In the genomic region with DNA sequence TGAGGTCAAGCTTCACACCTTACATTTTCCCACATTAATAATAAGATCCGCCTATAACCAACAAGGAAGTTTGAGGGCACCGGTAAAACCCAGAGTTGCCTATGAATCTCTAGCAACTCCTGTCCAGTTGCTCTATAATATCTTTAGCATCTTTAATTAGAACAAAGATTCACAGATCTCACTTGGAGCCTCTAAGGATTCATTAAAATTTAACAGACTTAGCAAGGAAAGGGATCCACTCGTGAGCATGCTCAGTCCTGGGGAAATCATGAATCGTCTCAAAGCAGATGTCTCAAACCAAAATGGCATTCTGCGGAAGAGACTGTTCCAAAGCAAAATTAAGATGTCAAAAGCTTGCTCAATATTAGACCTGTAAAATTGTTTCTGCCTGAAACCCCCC, we compare ENCODE assay signal across 24 mouse cellular contexts. TPM values are rescaled to one million over a fixed set of nuclear protein-coding genes. Genes with fewer than 3 reads are reported as not detected.
A peak's percentile ranks its signal among the peaks of the same experiment; 100 is the strongest.
DNase-seq lines count a peak whose midpoint lies in the region; ATAC-seq lines count a peak whose summit lies in the region.
"Had no signal": no experiment of that assay in that cellular context is flagged by ENCODE, and none has a peak within 500 bp of the region (broad histone marks: within the 10 kb centered on the region; RNA-seq: fewer than 3 reads in every experiment).

No protein-coding gene starts in this region.

- H3K4me2 ChIP-seq in kidney, embryonic 16.5 days (replicated peaks; ENCODE audit: low read depth, low read length): no peak overlapping the region
- H3K4me2 ChIP-seq: embryonic facial prominence, embryonic 12.5 days; forebrain, embryonic 13.5 days; forebrain, embryonic 15.5 days had no signal

- peak overlapping the region; percentile 46; the same call in 1 of the 2 replicates for H3K27ac ChIP-seq in kidney, embryonic 16.5 days (ENCODE audit: low read length)
- H3K27ac ChIP-seq: embryonic facial prominence, embryonic 10.5 days; embryonic facial prominence, embryonic 12.5 days; forebrain, embryonic 13.5 days; forebrain, embryonic 15.5 days had no signal

- no peak overlapping the region for H3K9ac ChIP-seq in kidney, embryonic 16.5 days (replicated peaks; ENCODE audit: low read length)
- H3K9ac ChIP-seq: embryonic facial prominence, embryonic 12.5 days; forebrain, embryonic 13.5 days; forebrain, embryonic 15.5 days had no signal

- no peaks in the 10 kb centered on the region for H3K9me3 ChIP-seq in kidney, embryonic 16.5 days (ENCODE audit: low read length)
- H3K9me3 ChIP-seq: embryonic facial prominence, embryonic 10.5 days; embryonic facial prominence, embryonic 12.5 days; forebrain, embryonic 13.5 days; forebrain, embryonic 15.5 days; G1E had no signal

- no peaks in the 10 kb centered on the region for H3K36me3 ChIP-seq in kidney, embryonic 16.5 days (ENCODE audit: insufficient read depth, low read length)
- H3K36me3 ChIP-seq: embryonic facial prominence, embryonic 10.5 days; embryonic facial prominence, embryonic 12.5 days; forebrain, embryonic 15.5 days; G1E had no signal

- WGBS in kidney, embryonic 16.5 days: 83% methylated on average over 5 of the region's 5 CpGs

- no peaks in the 10 kb centered on the region for H3K27me3 ChIP-seq in kidney, embryonic 16.5 days (ENCODE audit: insufficient read depth, low read length)
- H3K27me3 ChIP-seq: CH12.LX; embryonic facial prominence, embryonic 12.5 days; forebrain, embryonic 13.5 days; forebrain, embryonic 15.5 days; Patski had no signal

- no peaks in the 10 kb centered on the region for H3K4me1 ChIP-seq in kidney, embryonic 16.5 days (ENCODE audit: insufficient read depth, low read length)
- H3K4me1 ChIP-seq: embryonic facial prominence, embryonic 10.5 days; embryonic facial prominence, embryonic 12.5 days; forebrain, embryonic 13.5 days; forebrain, embryonic 15.5 days had no signal

- no peak overlapping the region for H3K4me3 ChIP-seq in kidney, embryonic 16.5 days (ENCODE audit: low read length)
- H3K4me3 ChIP-seq: embryonic facial prominence, embryonic 10.5 days; embryonic facial prominence, embryonic 12.5 days; forebrain, embryonic 13.5 days; forebrain, embryonic 15.5 days had no signal

- peak; percentile 19 for DNase-seq in heart, adult 11 months
- no peak for DNase-seq in heart, postnatal 10 days
- DNase-seq in kidney, adult 9 months: peak; percentile 53
- DNase-seq in kidney, adult 18-20 months: no peak
- no peak for DNase-seq in kidney, postnatal 4 days
- DNase-seq: adrenal gland, adult 8-10 months; adrenal gland, postnatal 14 days; adrenal gland, postnatal 36 days; B cell, adult 2 months; cerebellum, adult 11-12 months; cerebellum, adult 2 months; cerebellum, adult 9-10 months; cerebellum, postnatal 10 days; cerebellum, postnatal 25 days had no signal

- intact Hi-C loops in heart, postnatal 10 days (cut with DNase I): no loop called here

- ATAC-seq in kidney, embryonic 16.5 days (ENCODE audit: low FRiP score, low TSS enrichment): no peak
- ATAC-seq: activated CD4-positive, CD25-positive, alpha-beta regulatory T cell, adult 4 months; CD4-positive, CD25-positive, alpha-beta regulatory T cell, adult 4 months; forebrain, embryonic 13.5 days; forebrain, embryonic 15.5 days; Patski had no signal

RNA-seq across cellular contexts. Expression of a gene that starts 57.8 kb away (rescaled TPM):
- total RNA-seq in heart, postnatal 10 days (2021): 10 to 100 TPM; 11.6 to 12.5 TPM
- 2.5 and 3.9 TPM in 2 replicates for polyA plus RNA-seq in kidney, embryonic 16.5 days (2015; fragmentation: Nextera tagmentation; extraction: Ambion mirVana)
- polyA plus RNA-seq: G1E had no signal

Comparison
In these comparisons a context has a peak if more than half of its experiments do, and no peak if none do; other contexts are left out.
1. DNase-seq: peak in heart, adult 11 months (single experiment) and kidney, adult 9 months (single experiment); none in heart, postnatal 10 days (0 of 2), kidney, adult 18-20 months (single experiment) and kidney, postnatal 4 days (0 of 2).